Mouse (Mus musculus) frontal cortex, adult (tissue): Measurements from ENCODE around the gene Sepsecs.

Experiments
- ATAC-seq: cut with Nextera tagmentation; 2 replicates; pipeline ENCODE4 v1.9.2; 2017; ENCODE audit warnings: mild to moderate bottlenecking, moderate library complexity, mixed read lengths; ENCODE audit not compliant: low TSS enrichment

Gene Sepsecs

DNA sequence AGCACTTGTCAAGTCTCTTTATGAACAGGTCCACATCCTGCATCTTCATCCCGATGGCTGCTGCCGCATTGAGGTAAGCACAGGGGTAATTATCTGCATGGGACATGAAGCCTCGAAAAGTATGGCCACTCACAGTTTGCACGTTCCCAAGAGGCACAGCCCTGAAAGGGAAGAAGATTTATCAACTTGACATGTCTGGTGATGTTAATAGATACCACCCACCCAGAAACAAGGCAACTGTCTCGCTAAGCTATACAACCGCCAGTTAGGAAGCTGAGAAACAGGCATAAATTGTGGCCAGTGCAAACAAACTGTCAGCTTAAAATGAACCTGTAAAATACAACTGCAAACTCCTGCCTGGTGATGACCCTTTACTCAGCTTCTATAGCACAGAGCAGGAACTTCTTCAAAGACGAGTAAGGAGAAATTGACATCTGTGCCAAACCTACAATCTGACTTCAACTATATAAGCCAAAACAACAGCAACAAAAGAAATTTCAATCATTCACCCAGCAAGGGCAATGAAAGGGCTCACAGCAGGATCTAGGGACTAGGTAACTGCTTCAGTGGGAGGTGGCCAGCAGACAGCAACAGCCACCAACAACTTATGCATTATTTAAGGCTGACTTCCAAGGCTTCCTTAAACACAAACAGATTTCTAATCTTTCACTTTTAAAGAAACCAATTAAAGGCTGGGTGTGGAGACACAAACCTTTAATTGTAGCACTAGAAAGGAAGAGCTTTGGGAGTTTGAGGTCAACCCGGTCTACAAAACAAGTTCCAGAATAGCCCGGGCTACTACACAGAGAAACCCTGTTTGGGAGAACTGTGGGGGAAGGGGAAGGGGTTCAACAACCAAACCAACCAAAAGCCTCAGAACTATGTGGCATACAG, 25.3 kb downstream of the Sepsecs start:
- ATAC-seq, result no peak

DNA sequence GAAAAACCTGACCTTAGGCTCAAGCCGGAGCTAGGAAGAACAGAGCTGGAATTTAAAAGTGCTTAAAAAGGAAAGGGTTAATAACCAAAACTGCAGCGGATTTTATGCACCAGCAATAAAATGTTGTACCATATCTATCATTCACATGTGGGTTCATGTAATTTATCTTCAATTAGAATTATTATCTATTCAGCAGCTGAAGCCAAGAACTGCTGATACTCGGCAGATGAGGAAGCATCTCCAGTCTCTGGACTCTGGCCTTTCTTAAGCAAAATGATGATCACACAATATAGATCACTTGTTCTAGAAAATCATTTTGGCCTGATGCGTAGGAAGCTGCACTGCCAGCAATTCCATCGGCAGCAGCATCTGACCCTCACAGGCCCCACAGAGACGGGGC, 27.8 kb downstream of the Sepsecs start:
- ATAC-seq, result no peak

DNA sequence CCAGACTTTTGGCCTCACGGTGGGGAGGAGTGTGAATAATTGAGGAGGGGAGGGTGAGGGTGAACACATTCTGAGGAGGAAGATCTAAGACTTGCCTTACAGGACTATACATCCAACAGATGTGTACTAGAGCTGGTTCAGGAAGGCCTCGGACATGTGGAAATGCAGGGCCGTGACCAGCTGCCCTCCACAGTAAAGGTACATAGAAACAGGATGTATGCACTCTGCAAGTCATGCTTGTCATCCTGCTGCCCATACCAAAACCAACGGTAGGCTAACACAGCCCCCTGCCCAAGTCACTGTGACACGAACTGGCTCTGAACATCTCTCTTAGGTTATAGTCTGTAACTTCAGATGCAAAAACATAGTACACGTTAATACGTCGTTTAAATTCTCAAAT, 30.6 kb downstream of the Sepsecs start:
- ATAC-seq, result no peak

DNA sequence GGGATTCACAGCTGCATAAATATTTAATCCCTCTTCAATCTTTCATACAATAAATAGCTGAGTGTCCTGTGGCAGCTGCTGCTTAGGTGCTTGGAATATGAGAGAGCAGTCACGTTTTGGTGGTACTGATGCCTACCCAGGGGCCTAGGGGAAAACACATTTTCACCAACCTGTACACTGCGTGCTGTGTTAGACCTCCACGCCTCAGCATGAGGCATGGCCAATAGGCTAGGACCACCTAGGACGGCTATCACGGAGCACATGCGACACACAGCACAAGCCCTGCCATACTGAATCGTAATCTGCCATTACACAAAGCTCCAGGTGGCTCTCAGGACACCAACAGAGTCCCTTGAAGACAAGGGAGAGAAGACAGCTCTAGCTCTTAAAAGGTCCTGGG, 31.5 kb downstream of the Sepsecs start:
- no peak for ATAC-seq

DNA sequence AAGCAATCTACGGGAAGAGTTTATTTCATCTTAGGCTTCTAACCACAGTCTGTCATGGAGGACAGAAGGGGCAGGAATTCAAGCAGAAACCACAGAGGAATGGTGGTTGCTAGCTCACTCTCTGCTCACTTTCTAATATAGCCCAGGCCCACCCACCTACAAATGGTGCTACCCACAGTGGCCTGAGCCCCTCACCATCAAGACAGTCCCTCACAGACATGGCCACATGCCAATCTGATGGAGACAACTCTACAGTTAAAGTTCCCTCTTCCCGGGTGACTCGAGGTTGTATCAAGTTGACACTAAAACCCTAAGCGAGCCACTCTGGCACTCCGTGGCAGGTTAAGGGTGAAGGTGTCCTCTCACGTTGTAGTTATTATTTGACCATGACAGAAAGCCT, 32.6 kb downstream of the Sepsecs start:
- no peak for ATAC-seq

DNA sequence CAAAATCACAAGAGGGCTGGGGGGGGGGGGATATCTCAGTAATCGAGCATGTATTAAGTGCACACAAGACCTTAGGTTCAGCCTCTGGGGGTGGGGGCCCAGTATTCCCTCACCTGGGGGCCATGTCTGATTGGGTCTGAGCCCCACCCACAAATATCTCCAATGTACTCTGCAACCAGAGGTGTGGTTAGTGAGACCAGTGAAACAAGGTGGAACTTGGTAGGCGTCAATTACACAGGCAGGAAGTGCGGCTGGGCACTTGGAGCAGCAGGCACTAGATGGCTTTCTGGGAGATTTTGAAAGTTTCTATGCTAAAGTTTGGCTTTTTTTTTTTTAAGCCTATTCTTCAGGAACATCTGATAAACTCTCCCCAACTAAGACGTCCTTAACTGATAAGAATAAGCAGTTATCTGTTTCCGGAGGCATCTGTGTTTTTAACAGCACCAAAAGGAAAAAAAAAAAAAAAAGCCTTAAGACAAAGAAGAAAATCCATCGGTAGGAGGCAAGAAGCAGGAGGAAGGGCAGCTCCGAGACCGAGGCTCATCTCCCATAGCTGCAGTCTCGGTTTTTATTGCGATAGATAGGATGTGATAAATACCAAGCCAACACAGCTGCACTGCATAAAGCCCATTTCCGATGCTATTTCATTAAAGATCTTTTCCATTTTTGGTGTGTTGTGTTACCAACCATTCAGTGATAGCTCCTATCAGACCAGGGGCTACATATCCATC, 33.3 kb downstream of the Sepsecs start:
- ATAC-seq, result no peak

DNA sequence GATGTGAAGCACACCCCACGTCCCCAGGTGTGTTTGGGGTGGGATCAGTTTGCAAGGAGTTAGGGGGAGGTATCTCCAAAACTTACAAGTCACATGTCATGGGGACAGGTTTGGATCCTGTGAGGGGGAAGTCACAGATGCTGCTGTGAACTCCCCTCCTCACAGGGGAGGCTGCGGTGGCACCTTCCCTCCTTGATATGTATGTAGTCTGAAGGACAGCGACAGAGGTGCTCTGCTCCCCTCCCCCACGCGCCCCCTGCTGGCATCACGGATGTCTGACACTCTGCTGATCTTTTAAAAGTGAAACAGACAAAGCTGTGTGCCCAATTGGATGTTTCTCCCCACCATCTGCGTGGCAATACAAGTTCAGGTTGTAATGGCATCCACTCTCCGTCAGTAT, 35.5 kb downstream of the Sepsecs start:
- ATAC-seq, result peak; percentile 64

DNA sequence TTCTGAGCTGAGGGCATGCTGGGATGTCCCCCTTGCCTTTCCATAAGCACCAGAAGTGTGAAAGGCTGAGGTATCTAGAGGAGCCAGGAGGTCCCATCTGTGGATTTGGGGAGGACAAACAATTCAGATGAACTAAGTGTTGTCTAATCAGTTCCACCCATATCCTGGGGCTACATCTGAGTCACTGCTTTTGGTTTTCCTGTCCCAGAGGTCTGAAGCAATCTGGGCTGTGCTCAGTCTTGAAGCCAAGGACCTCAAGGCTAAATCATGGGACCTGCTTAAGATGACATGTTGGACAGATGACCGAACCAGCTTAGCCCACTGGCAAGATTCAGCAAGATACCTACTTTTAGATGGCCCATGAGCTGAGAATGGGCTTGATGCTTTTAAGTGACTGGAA, 39.0 kb downstream of the Sepsecs start:
- no peak for ATAC-seq

DNA sequence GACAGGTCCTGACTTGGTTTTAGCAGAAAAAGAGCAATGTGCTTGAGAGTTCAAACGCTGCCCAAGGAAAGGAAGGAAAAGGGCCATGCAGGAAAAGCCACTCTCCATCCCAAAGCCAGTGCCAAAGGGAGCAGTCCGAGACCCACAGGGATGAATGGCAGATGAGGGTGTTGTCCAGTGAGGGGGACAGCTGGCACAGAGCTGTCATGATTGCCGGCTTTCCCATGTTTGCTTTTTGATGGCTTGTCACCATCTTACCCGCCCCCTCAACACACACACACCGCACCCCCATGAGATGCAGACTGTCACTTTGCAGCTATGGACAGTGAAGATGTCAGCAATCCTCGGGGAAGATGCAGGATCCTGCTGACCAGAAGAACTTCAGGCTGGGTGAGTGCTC, 40.3 kb downstream of the Sepsecs start:
- ATAC-seq, result no peak

DNA sequence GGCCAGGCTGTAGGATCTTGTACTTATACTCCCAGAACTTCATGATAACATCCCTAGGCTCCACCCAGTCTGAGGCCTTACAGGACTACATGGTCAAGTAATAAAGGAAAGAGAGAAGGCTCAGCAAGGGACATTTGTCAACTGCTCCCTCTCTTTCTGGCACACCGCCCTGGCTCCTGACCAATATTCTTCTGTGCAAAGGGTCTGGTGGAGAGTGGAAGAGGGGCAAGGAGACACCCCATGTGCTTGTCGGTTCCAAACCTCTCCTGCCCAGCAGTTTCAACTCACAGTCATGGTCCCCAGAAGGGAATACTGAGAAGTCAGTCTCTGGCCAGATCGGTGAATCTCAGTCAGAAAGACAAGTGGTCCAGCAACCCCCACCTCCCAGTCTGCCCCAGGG, 40.7 kb downstream of the Sepsecs start:
- ATAC-seq, result no peak

DNA sequence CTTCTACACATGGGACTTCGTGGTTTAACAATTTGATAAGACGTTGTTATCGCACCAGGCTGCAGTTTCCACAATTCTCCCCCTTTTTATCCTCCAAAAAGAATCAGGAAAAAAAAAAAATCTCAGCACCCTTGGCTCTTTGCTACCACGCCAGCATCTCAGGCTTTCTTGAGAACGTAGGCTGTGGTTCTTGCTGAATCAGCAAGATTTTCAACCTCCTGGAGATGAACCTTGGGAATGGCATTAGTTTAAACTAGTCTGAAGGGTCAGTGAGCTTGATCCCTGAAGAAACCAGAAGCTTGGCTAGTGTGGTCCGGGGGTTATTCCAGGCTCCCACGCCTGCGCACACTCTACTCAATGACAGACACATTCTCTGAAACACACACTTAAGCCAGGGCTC, 41.8 kb downstream of the Sepsecs start:
- no peak for ATAC-seq

DNA sequence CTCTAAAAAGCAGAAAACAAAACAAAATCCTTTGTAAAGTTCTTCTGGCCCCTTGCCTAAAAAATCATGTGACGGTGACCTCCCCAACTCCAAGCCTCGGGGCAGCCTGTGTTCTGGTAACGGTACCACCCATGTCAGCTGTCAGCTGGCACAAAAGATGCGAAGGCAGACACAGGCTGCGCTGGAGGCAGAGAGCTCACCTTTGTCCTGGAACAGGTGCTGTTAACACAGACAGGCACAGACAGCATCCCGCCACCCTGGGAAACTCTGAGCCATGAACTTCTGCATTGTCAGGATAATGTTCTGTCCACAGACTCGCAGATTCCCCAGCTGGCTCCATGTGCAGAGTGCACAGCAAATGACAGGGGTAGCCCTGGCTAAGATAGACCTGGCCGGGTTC, 43.4 kb downstream of the Sepsecs start:
- ATAC-seq, result no peak

DNA sequence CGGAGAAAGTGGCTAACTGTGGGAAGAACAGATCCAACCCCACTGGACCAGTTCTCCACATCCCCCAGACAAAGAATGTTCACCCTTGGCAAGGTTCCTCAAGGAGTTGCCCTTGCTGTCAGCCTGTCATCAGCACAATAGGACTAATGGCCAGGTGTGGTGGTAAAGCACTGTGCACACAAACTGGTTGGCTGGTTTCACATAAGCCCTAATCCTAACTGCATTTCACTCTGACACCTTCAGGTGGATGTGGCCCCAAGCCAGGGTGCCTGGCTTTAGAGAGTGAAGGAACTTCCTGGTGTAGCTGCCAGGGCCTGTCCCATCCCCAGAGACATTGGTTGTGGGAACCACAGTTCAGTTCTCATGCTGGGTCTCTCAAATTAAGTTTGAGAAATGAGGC, 44.6 kb downstream of the Sepsecs start:
- ATAC-seq, result no peak

DNA sequence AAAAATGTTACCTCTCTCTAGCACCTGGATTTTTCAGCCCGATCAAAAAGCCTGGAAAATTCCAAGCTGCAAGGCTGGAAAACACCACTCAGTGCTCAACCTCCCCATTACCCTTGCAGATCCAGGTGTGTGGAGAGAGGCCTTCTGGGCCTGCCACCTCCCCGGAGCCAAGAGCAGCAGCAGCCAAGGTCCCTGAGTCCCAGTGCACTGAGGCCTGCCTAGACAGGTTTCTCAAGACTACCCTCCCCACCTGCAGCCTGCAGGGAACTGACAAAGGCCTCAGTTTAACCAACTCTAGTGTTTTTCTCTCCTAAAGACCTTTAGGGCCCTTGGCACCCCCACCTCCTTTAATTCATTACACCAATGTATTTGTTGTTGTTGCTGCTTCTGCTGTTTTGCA, 46.4 kb downstream of the Sepsecs start:
- ATAC-seq, result no peak

DNA sequence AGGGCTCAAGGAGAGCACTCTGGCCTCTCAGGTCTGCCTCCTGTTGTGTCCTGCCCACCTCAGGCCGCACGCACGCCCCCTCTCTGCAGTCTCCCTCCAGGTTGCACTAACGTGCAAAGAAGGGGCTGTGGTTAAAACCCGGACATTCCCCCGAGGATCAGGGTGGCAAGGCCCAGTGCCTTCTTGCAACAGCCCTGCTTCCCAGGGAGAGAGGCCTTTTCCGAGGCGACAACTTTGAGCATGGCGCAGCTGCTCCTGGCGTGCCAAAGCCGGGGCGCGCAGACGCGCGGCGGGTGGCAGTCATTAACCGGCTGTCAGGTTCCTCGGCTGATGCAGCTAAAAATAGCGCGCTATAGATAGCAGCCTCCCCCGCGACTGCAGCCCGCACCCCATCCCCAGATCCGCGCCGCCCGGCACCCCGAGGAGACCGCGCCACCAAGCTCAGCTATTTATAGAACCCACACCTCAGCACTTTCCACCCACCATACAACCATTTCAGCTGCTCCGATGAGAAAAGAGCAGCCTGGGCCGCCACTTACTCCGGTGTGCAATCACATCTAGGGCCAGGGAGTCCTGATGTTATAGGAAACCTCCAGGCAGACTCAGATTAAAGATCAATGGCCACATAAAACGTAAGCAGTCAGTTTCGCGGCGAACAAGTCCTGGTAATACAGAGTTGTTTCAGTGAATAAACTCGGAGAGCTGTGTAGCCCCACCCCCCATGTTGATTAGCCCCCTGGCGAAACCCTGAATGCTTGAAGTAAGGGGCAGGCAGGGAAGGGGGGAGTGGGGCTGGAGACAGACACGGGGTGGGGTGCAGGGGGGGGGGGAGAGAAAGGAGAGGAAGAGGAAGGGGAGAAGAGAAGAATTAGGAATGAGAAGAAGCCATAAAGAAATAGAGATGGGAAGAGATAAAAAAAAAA, 50.9 kb downstream of the Sepsecs start:
- ATAC-seq, result peak; percentile 71

DNA sequence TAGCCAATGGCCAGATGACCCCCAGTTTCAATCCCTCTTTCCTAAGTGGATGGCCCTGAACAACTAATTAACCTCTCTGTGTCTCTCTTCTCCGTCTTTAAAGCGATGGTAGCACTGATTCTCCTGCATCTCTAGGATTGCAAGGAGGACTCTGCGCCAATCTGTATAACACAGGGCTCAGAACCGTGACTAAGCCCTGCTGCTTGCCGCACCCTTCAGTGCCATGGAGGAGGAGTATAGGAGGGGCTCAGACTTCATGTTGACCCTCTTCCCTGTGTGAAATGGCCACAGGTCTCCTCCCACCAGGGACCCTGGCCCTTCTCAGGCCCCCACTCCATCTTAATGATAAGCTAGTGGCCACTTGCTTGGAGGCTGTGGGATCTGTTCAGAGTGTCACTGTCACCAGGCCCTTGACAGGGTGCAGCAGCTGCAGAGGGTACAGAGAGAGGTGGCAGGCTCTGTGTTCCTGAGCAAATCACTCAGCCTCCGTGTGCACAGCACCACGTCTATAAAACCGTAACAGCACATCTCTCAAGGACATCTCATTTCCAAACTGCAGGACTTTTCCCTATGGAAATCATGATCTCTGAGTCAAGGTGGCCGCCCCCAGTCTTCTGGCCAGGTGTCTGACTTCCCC, 51.7 kb downstream of the Sepsecs start:
- ATAC-seq, result peak; percentile 27

DNA sequence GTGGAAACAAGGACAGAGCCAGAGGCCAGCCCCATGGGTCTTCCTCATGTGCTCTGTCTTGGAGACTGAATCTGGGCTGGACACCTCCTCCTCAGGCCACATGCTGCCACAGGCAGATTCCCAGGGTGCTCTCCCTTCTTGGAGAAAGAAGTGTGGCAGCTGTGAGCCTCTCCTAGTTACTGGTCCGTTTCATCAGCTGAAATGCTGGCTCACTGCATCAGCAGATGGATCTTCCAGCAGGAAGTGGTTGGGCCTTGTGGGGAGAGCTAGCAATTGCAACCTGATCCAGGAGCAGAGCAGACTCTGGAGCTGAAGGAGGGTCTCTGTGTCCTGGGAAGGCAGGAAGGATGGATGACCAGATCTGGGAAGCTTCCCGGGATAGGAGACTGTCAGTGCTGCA, 53.0 kb downstream of the Sepsecs start:
- ATAC-seq, result peak; percentile 78

DNA sequence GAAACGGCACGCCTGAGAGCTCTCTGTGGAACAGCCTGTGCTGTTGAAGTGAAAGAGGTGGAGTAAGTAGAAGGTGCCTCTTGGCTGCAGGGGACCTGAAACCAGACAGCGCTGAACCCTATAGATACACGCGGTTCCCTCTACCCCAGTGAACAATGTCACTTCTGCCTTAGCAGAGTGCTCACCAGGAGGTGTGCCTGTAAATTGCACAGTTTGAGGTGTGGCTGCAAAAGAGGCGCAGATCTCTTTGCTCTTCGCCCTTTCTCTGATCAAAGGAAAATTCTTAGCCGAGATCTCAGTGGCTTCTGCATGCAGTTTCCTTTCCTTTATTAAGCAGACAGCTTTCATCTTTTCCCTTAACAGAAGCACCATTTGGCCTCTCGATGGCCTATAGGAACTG, 54.1 kb downstream of the Sepsecs start:
- no peak for ATAC-seq

DNA sequence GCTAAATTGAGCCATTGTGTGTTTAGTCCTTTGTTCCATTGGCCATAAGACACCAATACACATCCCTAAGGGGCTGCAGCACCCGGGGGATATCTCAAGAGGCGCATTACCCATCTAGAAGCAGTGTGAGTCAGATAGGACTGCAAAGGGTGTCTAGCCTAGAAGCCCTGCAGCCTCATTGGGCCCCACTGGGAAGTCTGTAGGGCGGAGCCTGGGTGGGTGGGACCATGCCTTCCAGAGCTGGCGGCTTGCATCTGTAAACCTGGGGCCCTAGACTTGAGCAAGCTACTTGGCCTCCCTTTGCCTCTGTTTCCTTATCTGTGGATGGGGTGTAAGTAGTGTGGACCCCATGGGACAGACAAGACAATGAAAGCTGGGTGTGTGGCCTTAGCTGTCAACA, 54.8 kb downstream of the Sepsecs start:
- ATAC-seq, result no peak

DNA sequence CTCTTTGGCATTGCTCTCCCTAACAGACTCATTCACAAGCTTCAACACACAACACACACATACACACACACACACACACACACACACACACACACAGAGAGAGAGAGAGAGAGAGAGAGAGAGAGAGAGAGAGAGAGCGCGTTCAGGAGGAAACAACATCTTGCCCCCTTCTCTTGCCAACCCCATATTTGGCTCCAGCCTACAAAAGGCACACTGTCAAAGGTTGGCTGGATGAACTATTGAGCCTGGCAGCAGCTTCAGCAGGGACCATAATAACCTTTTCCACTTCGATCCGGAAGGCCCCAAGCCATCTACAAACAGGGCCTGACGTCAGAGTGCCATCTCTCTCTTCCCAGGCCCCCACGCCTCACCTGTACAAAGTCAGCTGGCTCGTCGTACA, 56.7 kb downstream of the Sepsecs start:
- ATAC-seq, result no peak

DNA sequence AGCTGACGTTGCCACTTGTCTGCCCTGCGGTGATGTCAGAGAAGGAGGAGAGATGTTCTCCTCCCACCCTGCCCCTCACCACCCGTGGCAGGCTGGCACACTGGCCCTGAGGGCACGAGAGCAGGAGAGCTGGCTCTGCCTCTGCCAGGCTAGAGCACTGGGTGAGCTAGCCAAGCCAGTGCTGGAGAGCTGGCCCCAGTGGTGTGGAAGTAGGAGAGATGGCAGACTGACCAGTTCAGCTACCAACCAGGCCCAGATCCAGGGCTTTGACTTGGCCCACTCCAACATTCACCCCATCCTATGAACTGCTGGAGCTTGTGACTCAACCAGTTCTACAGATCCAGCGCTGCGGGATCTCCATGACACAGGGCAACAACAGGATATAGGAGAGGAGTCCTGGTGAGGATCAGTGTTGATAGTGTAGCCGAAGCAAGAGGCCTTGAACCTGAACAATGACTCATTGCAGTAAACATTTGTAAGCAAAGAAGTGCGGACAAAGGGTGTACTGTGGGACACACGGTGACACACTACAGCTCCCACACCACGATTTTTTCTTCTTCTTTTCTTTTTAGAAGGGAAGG, 58.1 kb downstream of the Sepsecs start:
- no peak for ATAC-seq
